Comparison of ENCODE assay signal across 8 mouse cellular contexts in genomic region chr12:111039771-111040530, GRCm38 (mm10). TPM values are rescaled to one million over a fixed set of nuclear protein-coding genes. Genes with fewer than 3 reads are reported as not detected.
DNase-seq lines count a peak whose midpoint lies in the region; ATAC-seq lines count a peak whose summit lies in the region.

No protein-coding gene starts in this region.

- peak overlapping the region; percentile 97 for H3K27ac ChIP-seq in liver, embryonic 16.5 days (ENCODE audit: low read length)
- H3K27ac ChIP-seq in neural tube, embryonic 15.5 days (replicated peaks), result peak overlapping the region; percentile 94

- peak overlapping the region; percentile 97 for H3K4me3 ChIP-seq in liver, embryonic 16.5 days (ENCODE audit: low read depth, low read length)
- H3K4me3 ChIP-seq in neural tube, embryonic 15.5 days (replicated peaks), result peak overlapping the region; percentile 91

- peak overlapping the region; percentile 93 for H3K4me2 ChIP-seq in liver, embryonic 16.5 days (ENCODE audit: low read depth, low read length)
- peak overlapping the region; percentile 97 for H3K4me2 ChIP-seq in neural tube, embryonic 15.5 days

- WGBS in liver, embryonic 16.5 days (ENCODE audit: insufficient replicate concordance), result under 1% methylated on average over 63 of the region's 65 CpGs
- WGBS in neural tube, embryonic 15.5 days, result under 1% methylated on average over 60 of the region's 65 CpGs

- ATAC-seq in liver, embryonic 16.5 days (ENCODE audit: low read depth), result no peak
- ATAC-seq in neural tube, embryonic 15.5 days (ENCODE audit: low FRiP score), result no peak

- no peaks in the 10 kb centered on the region for H3K9me3 ChIP-seq in liver, embryonic 16.5 days (replicated peaks; ENCODE audit: control insufficient read depth, low read length)
- no peaks in the 10 kb centered on the region for H3K9me3 ChIP-seq in neural tube, embryonic 15.5 days (replicated peaks)

- no peaks in the 10 kb centered on the region; the same call in 1 of the 2 replicates for H3K36me3 ChIP-seq in liver, embryonic 16.5 days (ENCODE audit: control insufficient read depth, insufficient read depth)
- 0 out of 2 replicates have a peak, but pooled peaks cover 5% of the 10 kb centered on the region for H3K36me3 ChIP-seq in neural tube, embryonic 15.5 days

- H3K9ac ChIP-seq in liver, embryonic 16.5 days (ENCODE audit: low read depth, low read length), result peak overlapping the region; percentile 99
- H3K9ac ChIP-seq in neural tube, embryonic 15.5 days (replicated peaks), result peak overlapping the region; percentile 66

- H3K27me3 ChIP-seq in liver, embryonic 16.5 days (ENCODE audit: control insufficient read depth, insufficient read depth, low read depth, low read length), result no peaks in the 10 kb centered on the region
- H3K27me3 ChIP-seq in neural tube, embryonic 15.5 days (replicated peaks), result no peaks in the 10 kb centered on the region

- peaks cover 46% of the 10 kb centered on the region for H3K4me1 ChIP-seq in liver, embryonic 16.5 days (ENCODE audit: control insufficient read depth, low read depth, low read length)
- peaks cover 26% of the 10 kb centered on the region for H3K4me1 ChIP-seq in neural tube, embryonic 15.5 days

- peak; percentile 28 for DNase-seq in layer of hippocampus, adult 11-12 months (ENCODE audit: low spot score)
- no peak for DNase-seq in layer of hippocampus, adult 9-10 months (ENCODE audit: low spot score)
- peak; percentile 50 for DNase-seq in embryo, embryonic 10 days (ENCODE audit: low spot score)
- DNase-seq in heart, adult 9 months (ENCODE audit: low spot score in 2 of 2), result peak; percentile 24 to 31
- DNase-seq in kidney, adult 9 months, result peak; percentile 45
- peak; percentile 34 to 45 for DNase-seq in thymus, adult 18-20 months

RNA-seq across cellular contexts. Expression of gene Rcor1, which starts 0.8 kb away (rescaled TPM):
- 4.1 and 4.4 TPM in 2 replicates for polyA plus RNA-seq in liver, embryonic 16.5 days (2015; fragmentation: Nextera tagmentation; extraction: Ambion mirVana)
- polyA plus RNA-seq in neural tube, embryonic 15.5 days (2015; fragmentation: Nextera tagmentation; extraction: Ambion mirVana), result 4.5 and 6.0 TPM in 2 replicates
